Mouse (Mus musculus) liver, embryonic 15.5 days (tissue): Measurements from ENCODE around the gene Foxl1. TPM values are rescaled to one million over a fixed set of nuclear protein-coding genes. Genes with fewer than 3 reads are reported as not detected.
"Not testable (repeated sequence)": the region's sequence is repeated elsewhere in the genome, so short reads cannot be mapped to it uniquely, and the experiment has no call there.

Experiments
- ATAC-seq: fragments of 200-750 bp; cut with Nextera tagmentation; 2 replicates; pipeline ENCODE4 v1.8.0; 2017; ENCODE audit warnings: moderate number of reproducible peaks, mild to moderate bottlenecking, moderate library complexity; ENCODE audit not compliant: insufficient read depth
- H3K27ac ChIP-seq: fragments of 300-500 bp; sonication (generic); replicated peaks from 2 replicates; pipeline ENCODE4 v1.5.1; 2015; ENCODE audit warnings: mild to moderate bottlenecking, inconsistent platforms
- H3K27me3 ChIP-seq: fragments of 300-500 bp; sonication (generic); 2 replicates; pipeline ENCODE4 v1.6.1; 2015; ENCODE audit warnings: mild to moderate bottlenecking, inconsistent platforms
- H3K36me3 ChIP-seq: fragments of 300-500 bp; sonication (generic); replicated peaks from 2 replicates; pipeline ENCODE4 v1.6.1; 2015; ENCODE audit warnings: moderate library complexity, mild to moderate bottlenecking, inconsistent platforms
- H3K4me1 ChIP-seq: fragments of 300-500 bp; sonication (generic); replicated peaks from 2 replicates; pipeline ENCODE4 v1.6.1; 2015; ENCODE audit warnings: inconsistent platforms
- H3K4me2 ChIP-seq: fragments of 300-500 bp; sonication (generic); 2 replicates; pipeline ENCODE4 v1.6.1; 2015; ENCODE audit warnings: moderate library complexity, mild to moderate bottlenecking, inconsistent platforms
- H3K4me3 ChIP-seq: fragments of 300-500 bp; sonication (generic); replicated peaks from 2 replicates; pipeline ENCODE4 v1.5.1; 2015; ENCODE audit warnings: mild to moderate bottlenecking, inconsistent platforms
- H3K9ac ChIP-seq: fragments of 300-500 bp; sonication (generic); 2 replicates; pipeline ENCODE4 v1.6.1; 2015; ENCODE audit warnings: moderate library complexity, mild to moderate bottlenecking, inconsistent platforms
- H3K9me3 ChIP-seq: fragments of 300-500 bp; sonication (generic); replicated peaks from 2 replicates; pipeline ENCODE4 v1.6.1; 2016; ENCODE audit warnings: inconsistent platforms
- WGBS: fragments of 180-500 bp; shearing (Covaris S2); methylation state at CpG from one replicate; pipeline ENCODE4 v1.1.7; 2015; ENCODE audit warnings: mixed read lengths; ENCODE audit not compliant: insufficient replicate concordance; 5-methylcytosine and 5-hydroxymethylcytosine counted together
- polyA plus RNA-seq: library from polyadenylated mRNA; unstranded; fragments of >200 nt; fragmentation: Nextera tagmentation; extraction: Ambion mirVana; gene quantifications from 2 replicates; pipeline ENCODE4 v1.2.1, GENCODE M21; 2015

Foxl1 gene
- polyA plus RNA-seq, 1 experiment from 2014 or later, result 0.09 TPM

DNA sequence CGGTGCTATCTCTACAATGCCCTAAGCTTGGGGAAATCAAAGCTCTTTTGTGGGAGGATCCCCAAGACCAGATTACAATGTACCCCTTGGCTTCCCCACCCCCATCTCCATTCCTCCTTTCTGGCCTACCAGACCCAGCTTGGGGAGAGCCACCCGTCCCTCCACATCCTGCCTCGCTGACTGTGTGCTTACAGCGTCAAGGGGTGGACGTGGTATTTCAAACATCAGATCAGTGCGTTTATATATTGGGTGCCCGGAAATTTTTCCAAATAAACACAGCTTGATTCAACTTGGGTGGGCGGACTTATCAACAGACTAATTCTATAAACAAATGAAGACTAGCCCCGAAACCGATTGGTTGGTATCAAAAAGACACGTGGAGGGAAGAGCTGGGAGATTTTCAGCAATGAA, 444 bp upstream of the Foxl1 start:
- H3K27ac ChIP-seq, result no peak overlapping the region
- WGBS, result 4% methylated on average over 11 of the region's 11 CpGs

DNA sequence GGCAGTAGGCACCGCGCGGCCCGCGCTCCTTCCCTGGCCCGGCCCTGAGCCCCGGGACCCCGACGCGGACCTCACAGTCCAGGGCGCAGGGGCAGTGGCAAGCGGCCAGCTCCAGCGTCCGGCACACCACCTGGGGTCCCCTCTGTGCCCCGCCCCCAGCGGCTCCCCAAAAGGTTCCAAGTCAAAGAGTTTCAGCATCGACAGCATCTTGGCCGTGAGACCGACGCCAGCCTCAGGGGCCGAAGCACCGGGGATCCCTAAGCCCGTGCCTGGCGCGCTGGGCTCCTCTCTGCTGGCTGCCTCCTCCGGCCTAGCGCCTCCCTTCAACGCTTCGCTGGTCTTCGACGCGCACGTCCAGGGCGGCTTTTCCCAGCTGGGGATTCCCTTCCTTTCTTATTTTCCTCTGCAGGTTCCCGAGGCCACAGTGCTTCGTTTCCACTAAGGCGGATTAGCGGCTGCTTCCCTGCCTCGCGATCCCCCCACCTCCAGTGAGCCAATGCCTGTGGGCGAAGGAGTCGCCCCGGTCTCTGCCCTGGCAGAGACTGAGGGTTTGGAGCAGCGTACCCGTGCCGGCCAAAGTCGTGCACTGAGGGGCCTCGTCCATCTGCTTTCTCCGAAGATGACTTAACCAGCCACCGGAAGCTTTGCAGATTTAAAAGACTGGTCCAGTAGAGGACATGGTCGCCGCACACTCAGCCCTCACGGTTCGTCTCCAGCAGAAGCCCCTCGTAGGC, 958 bp downstream of the Foxl1 start:
- peaks cover 87% of the 10 kb centered on the region for H3K27me3 ChIP-seq
- no peak overlapping the region for H3K9ac ChIP-seq
- no peak overlapping the region for H3K4me3 ChIP-seq
- H3K27ac ChIP-seq, result no peak overlapping the region
- H3K4me2 ChIP-seq, result no peak overlapping the region
- H3K9me3 ChIP-seq, result no peaks in the 10 kb centered on the region
- no peak for ATAC-seq
- H3K4me1 ChIP-seq, result peaks cover 10% of the 10 kb centered on the region; the same call in 1 of the 2 replicates
- WGBS, result 3% methylated on average over 53 of the region's 55 CpGs
- H3K36me3 ChIP-seq, result no peaks in the 10 kb centered on the region

More for the DNA sequence above, 444 bp upstream of the Foxl1 start:
- peaks cover 96% of the 10 kb centered on the region for H3K27me3 ChIP-seq
- peaks cover 10% of the 10 kb centered on the region; the same call in 1 of the 2 replicates for H3K4me1 ChIP-seq
- no peaks in the 10 kb centered on the region for H3K36me3 ChIP-seq
- ATAC-seq, result no peak
- no peak overlapping the region for H3K9ac ChIP-seq
- H3K4me2 ChIP-seq, result no peak overlapping the region
- no peak overlapping the region for H3K4me3 ChIP-seq
- H3K9me3 ChIP-seq, result no peaks in the 10 kb centered on the region

GRCm38 (mm10) chr8:121129265-121129940, 1.7 kb downstream of the Foxl1 start:
- Histone ChIP-seq H3K9ac (no peak overlapping the region), H3K36me3 (no peaks in the 10 kb centered on the region), H3K4me1 (peaks cover 10% of the 10 kb centered on the region; the same call in 1 of the 2 replicates), H3K9me3 (no peaks in the 10 kb centered on the region), H3K27ac (no peak overlapping the region), H3K4me3 (no peak overlapping the region), H3K27me3 (peaks cover 81% of the 10 kb centered on the region), H3K4me2 (no peak overlapping the region)
- WGBS, result 17% methylated on average over 16 of the region's 16 CpGs
- no peak for ATAC-seq

GRCm38 (mm10) chr8:121130522-121130921, 2.8 kb downstream of the Foxl1 start:
- Histone ChIP-seq H3K9ac (no peak overlapping the region), H3K4me1 (peaks cover 7% of the 10 kb centered on the region; the same call in 1 of the 2 replicates), H3K27me3 (peaks cover 70% of the 10 kb centered on the region), H3K4me2 (no peak overlapping the region), H3K27ac (no peak overlapping the region), H3K4me3 (no peak overlapping the region), H3K9me3 (no peaks in the 10 kb centered on the region), H3K36me3 (no peaks in the 10 kb centered on the region)
- no peak for ATAC-seq
- WGBS, result 24% methylated on average over 5 of the region's 5 CpGs

GRCm38 (mm10) chr8:121132961-121133513, 5.3 kb downstream of the Foxl1 start:
- ATAC-seq, result no peak
- Histone ChIP-seq H3K27ac (no peak overlapping the region), H3K36me3 (no peaks in the 10 kb centered on the region), H3K4me3 (no peak overlapping the region), H3K9me3 (no peaks in the 10 kb centered on the region), H3K4me2 (no peak overlapping the region), H3K4me1 (peaks cover 4% of the 10 kb centered on the region; the same call in 1 of the 2 replicates), H3K27me3 (peaks cover 45% of the 10 kb centered on the region), H3K9ac (no peak overlapping the region)
- 61% methylated on average over 5 of the region's 5 CpGs for WGBS

DNA sequence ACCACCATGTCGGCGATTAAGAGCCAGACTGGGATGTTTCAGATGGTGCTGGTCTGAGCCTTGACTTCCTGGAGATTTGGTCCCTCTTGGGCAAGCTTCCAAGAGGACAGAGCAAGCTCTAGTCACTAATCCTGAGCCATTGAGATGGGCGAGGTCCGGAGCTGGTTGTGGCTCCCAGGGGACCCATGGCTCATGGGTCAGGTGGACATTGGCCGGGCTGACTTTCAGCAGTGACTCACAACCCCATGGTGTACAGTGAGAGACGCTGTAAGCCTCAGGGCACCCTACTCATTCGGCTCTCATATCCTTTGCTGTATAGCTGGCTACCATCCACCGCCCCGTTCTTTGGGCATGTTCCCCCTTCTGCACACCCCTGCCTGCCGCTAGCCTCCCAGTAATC, 6.4 kb downstream of the Foxl1 start:
- WGBS, result 72% methylated on average over 10 of the region's 10 CpGs
- no peak overlapping the region for H3K4me3 ChIP-seq
- H3K4me2 ChIP-seq, result no peak overlapping the region
- no peak overlapping the region for H3K27ac ChIP-seq
- ATAC-seq, result no peak
- H3K9ac ChIP-seq, result no peak overlapping the region
- H3K9me3 ChIP-seq, result no peaks in the 10 kb centered on the region
- H3K27me3 ChIP-seq, result peaks cover 34% of the 10 kb centered on the region
- H3K4me1 ChIP-seq, result no peaks in the 10 kb centered on the region
- H3K36me3 ChIP-seq, result no peaks in the 10 kb centered on the region

DNA sequence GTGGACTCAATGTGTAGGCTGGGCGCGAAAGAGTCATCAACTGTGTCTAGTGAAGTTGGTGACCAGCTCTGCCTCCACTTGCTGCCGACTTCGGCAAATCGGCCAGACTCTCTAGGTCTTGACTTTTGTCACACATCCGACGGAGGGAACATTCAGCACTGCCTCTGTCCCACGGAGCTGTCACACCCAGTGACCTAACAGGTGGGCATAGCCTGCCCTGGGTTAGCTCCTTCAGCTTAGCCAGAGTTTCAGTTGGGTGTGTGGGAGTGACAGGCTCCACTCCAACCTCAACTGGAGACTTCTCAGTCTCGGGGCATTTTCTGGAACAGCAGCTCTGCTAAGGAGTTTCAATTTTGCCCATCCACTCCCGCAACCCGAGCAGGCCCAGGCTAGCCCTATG, 6.8 kb downstream of the Foxl1 start:
- 73% methylated on average over 11 of the region's 11 CpGs for WGBS
- peaks cover 30% of the 10 kb centered on the region for H3K27me3 ChIP-seq
- no peak overlapping the region for H3K9ac ChIP-seq
- H3K4me1 ChIP-seq, result no peaks in the 10 kb centered on the region
- no peaks in the 10 kb centered on the region for H3K9me3 ChIP-seq
- H3K4me2 ChIP-seq, result no peak overlapping the region
- ATAC-seq, result no peak
- no peaks in the 10 kb centered on the region for H3K36me3 ChIP-seq
- no peak overlapping the region for H3K4me3 ChIP-seq
- H3K27ac ChIP-seq, result no peak overlapping the region

GRCm38 (mm10) chr8:121136856-121137255, 9.1 kb downstream of the Foxl1 start:
- Histone ChIP-seq H3K27ac (no peak overlapping the region), H3K9me3 (no peaks in the 10 kb centered on the region), H3K4me3 (no peak overlapping the region), H3K36me3 (no peaks in the 10 kb centered on the region), H3K4me2 (no peak overlapping the region), H3K9ac (no peak overlapping the region), H3K4me1 (no peaks in the 10 kb centered on the region), H3K27me3 (peaks cover 12% of the 10 kb centered on the region)
- no peak for ATAC-seq
- 79% methylated on average over 6 of the region's 6 CpGs for whole genome bisulfite sequencing

DNA sequence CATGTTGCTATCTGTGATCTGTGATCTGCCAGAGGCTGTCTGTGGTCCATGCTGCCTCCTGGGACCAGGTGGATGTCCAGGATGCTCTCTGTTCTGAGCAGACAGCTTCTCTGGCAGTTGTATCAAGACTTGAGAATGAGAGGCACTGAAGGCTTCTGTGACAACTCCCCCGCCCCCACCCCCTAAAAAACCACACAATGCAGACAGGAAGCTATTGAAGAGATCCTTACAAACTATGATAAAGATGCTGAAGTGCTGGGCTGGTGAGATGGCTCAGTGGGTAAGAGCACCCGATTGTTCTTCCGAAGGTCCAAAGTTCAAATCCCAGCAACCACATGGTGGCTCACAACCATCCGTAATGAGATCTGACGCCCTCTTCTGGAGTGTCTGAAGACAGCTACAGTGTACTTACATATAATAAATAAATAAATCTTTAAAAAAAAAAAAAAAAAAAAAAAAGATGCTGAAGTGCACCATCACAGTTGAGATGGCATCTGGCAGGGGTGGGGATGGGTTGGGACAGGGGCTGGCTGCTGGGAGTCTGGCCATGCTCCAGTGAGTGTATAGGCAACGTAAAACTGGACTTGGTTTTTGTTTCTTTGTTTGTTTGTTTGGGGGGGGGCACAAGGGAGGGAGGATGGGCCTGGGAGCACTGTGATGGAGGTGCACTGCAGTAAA, 17.9 kb downstream of the Foxl1 start:
- H3K27me3 ChIP-seq, result peaks cover 27% of the 10 kb centered on the region
- not testable (repeated sequence) for H3K9ac ChIP-seq, H3K27ac ChIP-seq, H3K36me3 ChIP-seq, H3K4me2 ChIP-seq, ATAC-seq, H3K9me3 ChIP-seq, H3K4me1 ChIP-seq, H3K4me3 ChIP-seq
- 27% methylated on average over 4 of the region's 6 CpGs for WGBS

DNA sequence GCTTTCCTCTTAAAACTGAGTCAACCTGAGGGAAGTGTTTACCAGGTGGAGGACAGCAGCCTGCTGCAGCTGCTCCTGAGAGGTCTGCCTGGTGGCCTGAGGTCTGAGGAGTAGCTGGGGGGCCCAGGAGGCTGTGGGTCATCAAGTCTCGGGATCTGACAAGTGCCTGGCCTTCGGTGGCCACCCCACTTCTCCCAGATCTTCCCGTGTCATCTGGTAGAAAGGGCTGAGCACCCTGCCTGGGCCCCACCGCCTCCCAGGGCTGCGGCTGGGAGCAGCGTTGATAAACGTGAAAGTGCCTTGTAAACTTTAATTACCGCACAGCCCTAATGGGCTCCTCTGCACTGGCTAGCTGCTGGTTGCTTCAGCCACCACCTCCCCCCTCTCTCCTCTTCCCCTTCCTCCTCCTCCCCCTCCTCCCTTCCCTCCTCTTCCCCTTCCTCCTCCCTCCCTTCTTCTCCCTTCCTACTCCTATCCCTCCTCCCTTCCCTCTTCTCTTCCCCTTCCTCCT, 20.9 kb downstream of the Foxl1 start:
- Histone ChIP-seq H3K9ac (no peak overlapping the region), H3K4me1 (no peaks in the 10 kb centered on the region), H3K4me3 (no peak overlapping the region), H3K9me3 (no peaks in the 10 kb centered on the region), H3K27me3 (peaks cover 15% of the 10 kb centered on the region), H3K27ac (no peak overlapping the region), H3K36me3 (no peaks in the 10 kb centered on the region), H3K4me2 (no peak overlapping the region)
- 9% methylated on average over 8 of the region's 8 CpGs for WGBS
- ATAC-seq, result no peak

- Histone ChIP-seq H3K27me3 (peaks cover 14% of the 10 kb centered on the region), H3K4me3 (no peak overlapping the region)
- WGBS, result 55% methylated on average over 12 of the region's 12 CpGs
Measured at GRCm38 (mm10) chr8:121152394-121152793, 24.7 kb downstream of the Foxl1 start.

More at GRCm38 (mm10) chr8:121152394-121152793, 24.7 kb downstream of the Foxl1 start:
- no peak overlapping the region for H3K27ac ChIP-seq
- no peaks in the 10 kb centered on the region for H3K9me3 ChIP-seq
- no peak overlapping the region for H3K4me2 ChIP-seq
- H3K36me3 ChIP-seq, result no peaks in the 10 kb centered on the region
- ATAC-seq, result no peak
- H3K9ac ChIP-seq, result no peak overlapping the region
- H3K4me1 ChIP-seq, result no peaks in the 10 kb centered on the region
